In the genomic region with DNA sequence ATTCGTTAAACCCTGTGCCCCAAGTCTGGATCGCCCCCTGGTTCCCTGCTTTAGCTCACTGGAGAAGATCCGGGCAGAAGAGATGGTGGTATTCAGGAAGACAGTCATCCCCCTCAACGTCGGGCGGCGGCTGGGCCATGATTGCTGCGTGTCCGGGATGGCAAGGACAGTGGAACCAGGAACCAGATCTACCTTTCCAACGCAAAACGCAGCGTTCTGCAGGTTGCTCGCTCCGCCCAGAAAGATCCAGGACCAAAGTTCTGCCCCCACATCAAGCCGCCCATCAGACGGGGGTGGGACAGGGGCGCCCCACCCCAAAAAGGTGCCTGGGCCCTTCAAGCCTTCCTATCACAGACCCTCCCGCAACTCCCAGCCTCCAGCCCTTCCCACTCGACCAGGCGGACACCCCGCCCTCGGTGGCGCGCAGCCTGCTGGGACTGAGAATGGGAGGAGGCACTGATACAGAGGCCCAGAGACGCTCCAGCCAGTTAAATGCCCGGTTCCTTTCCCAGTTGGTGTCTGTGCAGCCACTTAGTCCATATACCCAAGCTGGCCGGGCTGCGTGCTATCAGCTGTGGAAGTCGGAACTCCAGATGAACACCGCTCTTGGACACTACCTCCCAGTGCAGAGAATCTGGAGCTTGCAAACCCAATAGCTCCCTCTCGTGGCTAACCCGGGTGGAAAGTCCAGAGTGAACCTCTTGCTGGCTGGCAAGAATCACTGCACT, we compare ENCODE assay signal across 8 mouse cellular contexts. TPM values are rescaled to one million over a fixed set of nuclear protein-coding genes. Genes with fewer than 3 reads are reported as not detected.
DNase-seq lines count a peak whose midpoint lies in the region; ATAC-seq and TF ChIP-seq lines count a peak whose summit lies in the region.

A gene (minus strand): TSS at position 433 of the 728 bp plus-strand sequence.

- TF ChIP-seq CTCF in gastrocnemius, adult 2 months (IDR thresholded peaks at IDR 0.05) = peak; percentile 92
- TF ChIP-seq CTCF in hindbrain, postnatal 0 days (IDR thresholded peaks at IDR 0.05; ENCODE audit: low read depth) = peak; percentile 93
- peak; percentile 90 for TF ChIP-seq CTCF in left cerebral cortex, adult 2 months (IDR thresholded peaks at IDR 0.05)

- peak within 1 kb of the TSS; percentile 82 for H3K27ac ChIP-seq in gastrocnemius, adult 2 months
- H3K27ac ChIP-seq in hindbrain, postnatal 0 days = peak within 1 kb of the TSS; percentile 64
- peak within 1 kb of the TSS; percentile 82 for H3K27ac ChIP-seq in left cerebral cortex, adult 2 months

- H3K36me3 ChIP-seq in hindbrain, postnatal 0 days (ENCODE audit: insufficient read depth, low read length) = no peaks in the 10 kb centered on the region

- peak within 1 kb of the TSS; percentile 72 for H3K4me2 ChIP-seq in hindbrain, postnatal 0 days (ENCODE audit: low read depth, low read length)

- peak within 1 kb of the TSS; percentile 73 for H3K4me3 ChIP-seq in gastrocnemius, adult 2 months
- H3K4me3 ChIP-seq in hindbrain, postnatal 0 days (ENCODE audit: low read length) = peak within 1 kb of the TSS; percentile 50
- peak within 1 kb of the TSS; percentile 58 for H3K4me3 ChIP-seq in left cerebral cortex, adult 2 months

- no peaks in the 10 kb centered on the region for H3K4me1 ChIP-seq in hindbrain, postnatal 0 days (ENCODE audit: insufficient read depth, low read length)

- H3K27me3 ChIP-seq in hindbrain, postnatal 0 days (ENCODE audit: insufficient read depth, low read length) = no peaks in the 10 kb centered on the region

- 2% methylated on average over 32 of the region's 32 CpGs for WGBS in hindbrain, postnatal 0 days

- H3K9me3 ChIP-seq in hindbrain, postnatal 0 days (ENCODE audit: low read length) = no peaks in the 10 kb centered on the region

- peak; percentile 97 for DNase-seq in ZHBTc4 (ENCODE audit: low read depth, low spot score)
- DNase-seq in gastrocnemius, adult 2 months = peak; percentile 90
- peak; percentile 96 for DNase-seq in hindbrain, postnatal 0 days (ENCODE audit: low spot score)
- peak; percentile 85 for DNase-seq in left cerebral cortex, adult 2 months (ENCODE audit: extremely low spot score in 1 of 2, low spot score in 2 of 2)
- peak; percentile 89 to 91 for DNase-seq in right cerebral cortex, adult 2 months (ENCODE audit: low spot score in 2 of 2)
- DNase-seq in urinary bladder, postnatal 14 days (ENCODE audit: low spot score) = peak; percentile 92

- intact Hi-C loops in gastrocnemius, adult 2 months (cut with DNase I) = loop anchor here (1.0 to 5.0 kb wide), 3 partner anchors 49 to 198 kb away; no protein-coding TSS in a partner anchor
- intact Hi-C loops in left cerebral cortex, adult 2 months (cut with DNase I) = loop anchor here (1.0 to 10.0 kb wide), 3 partner anchors 49 to 195 kb away; no protein-coding TSS in a partner anchor

- ATAC-seq in common myeloid progenitor, adult 5-6 weeks (replicated peaks; ENCODE audit: low read depth, poor library complexity, severe bottlenecking) = peak; percentile 91
- ATAC-seq in hindbrain, postnatal 0 days = peak; percentile 92
- peak; percentile 90 for ATAC-seq in megakaryocyte, adult 5-6 weeks (ENCODE audit: poor library complexity, severe bottlenecking)

- H3K9ac ChIP-seq in hindbrain, postnatal 0 days (replicated peaks; ENCODE audit: low read length) = peak within 1 kb of the TSS; percentile 62

RNA-seq across cellular contexts. Expression of the gene that starts here (rescaled TPM):
- 11.8 and 16.0 TPM in 2 replicates for total RNA-seq in common myeloid progenitor, adult 5-6 weeks (2017)
- 1 to 10 TPM; 2.1 to 3.0 TPM for total RNA-seq in gastrocnemius, adult 2 months (2021)
- 35.6 and 40.6 TPM in 2 replicates for total RNA-seq in hindbrain, postnatal 0 days (2014; rRNA removed)
- polyA plus RNA-seq in hindbrain, postnatal 0 days (2015; fragmentation: Nextera tagmentation; extraction: Ambion mirVana) = 41.1 and 44.7 TPM in 2 replicates
- total RNA-seq in left cerebral cortex, adult 2 months (2021) = 10 to 100 TPM; 28.5 to 31.5 TPM
- 4.8 and 5.0 TPM in 2 replicates for total RNA-seq in megakaryocyte, adult 5-6 weeks (2015)
- 11.9 and 13.3 TPM in 2 replicates for total RNA-seq in megakaryocyte, adult 5-6 weeks (2017)

Comparison
In these comparisons a context has a peak if more than half of its experiments do, and no peak if none do; other contexts are left out.
1. Peak in every context shown above with its lines: DNase-seq, ATAC-seq, H3K4me3 ChIP-seq and H3K27ac ChIP-seq.